Mouse (Mus musculus) C2C12 (cell line): Measurements from ENCODE around the gene Smc6. TPM values are rescaled to one million over a fixed set of nuclear protein-coding genes. Genes with fewer than 3 reads are reported as not detected.

Experiments
- H3K27me3 ChIP-seq: one replicate; pipeline ENCODE4 v1.6.1; 2011; ENCODE audit not compliant: control insufficient read depth, insufficient read depth, insufficient read length
- H3K36me3 ChIP-seq: one replicate; pipeline ENCODE4 v1.6.1; 2011; ENCODE audit not compliant: control insufficient read depth, insufficient read depth
- H3K4me3 ChIP-seq: one replicate; pipeline ENCODE4 v1.5.1; 2011; ENCODE audit warnings: mild to moderate bottlenecking, control low read depth; ENCODE audit not compliant: poor library complexity, insufficient read depth, severe bottlenecking
- H3K79me2 ChIP-seq: one replicate; pipeline ENCODE4 v1.6.1; 2011; ENCODE audit not compliant: control insufficient read depth, insufficient read depth
- H3K79me3 ChIP-seq: one replicate; pipeline ENCODE4 v1.6.1; 2011; ENCODE audit warnings: low read depth, control low read depth
- H3ac ChIP-seq: one replicate; pipeline ENCODE3; 2011; ENCODE audit warnings: low read depth; ENCODE audit not compliant: control insufficient read depth, insufficient read length
- CEBPB ChIP-seq: IDR thresholded peaks from one replicate; pipeline ENCODE4 v1.6.1; 2011; ENCODE audit warnings: low read depth, mild to moderate bottlenecking, control low read depth, moderate library complexity
- CTCF ChIP-seq: IDR thresholded peaks from one replicate; pipeline ENCODE4 v1.5.1; 2011; ENCODE audit not compliant: control insufficient read depth, insufficient read depth, insufficient read length
- FOSL1 ChIP-seq: IDR thresholded peaks from one replicate; pipeline ENCODE4 v1.8.0; 2011; ENCODE audit warnings: mild to moderate bottlenecking, low read length; ENCODE audit not compliant: poor library complexity, insufficient read depth, severe bottlenecking
- MAX ChIP-seq: IDR thresholded peaks from one replicate; pipeline ENCODE4 v1.6.1; 2011; ENCODE audit warnings: mild to moderate bottlenecking, control low read depth
- MYOD1 ChIP-seq: IDR thresholded peaks from one replicate; pipeline ENCODE4 v1.6.1; 2011; ENCODE audit warnings: low read depth; ENCODE audit not compliant: control insufficient read depth, insufficient read length
- MYOG ChIP-seq: IDR thresholded peaks from one replicate; pipeline ENCODE4 v1.6.1; 2011; ENCODE audit not compliant: control insufficient read depth, insufficient read length; ENCODE audit errors: extremely low read depth
- USF1 ChIP-seq: IDR thresholded peaks from one replicate; pipeline ENCODE4 v1.6.1; 2011; ENCODE audit warnings: low read depth, mild to moderate bottlenecking, control low read depth, moderate library complexity
- microRNA-seq: library from miRNA; unstranded; fragments of <30 nt; microRNA quantifications from one replicate; pipeline ENCODE4, GENCODE M21; 2019; ENCODE audit warnings: borderline microRNAs expressed
- polyA plus RNA-seq: library from polyadenylated mRNA; unstranded; fragments of >200 nt; fragmentation: generic; extraction: Trizol; gene quantifications from one replicate; pipeline ENCODE4 v1.2.1, GENCODE M21; 2012; ENCODE audit warnings: missing spikeins

The Smc6 gene
- polyA plus RNA-seq, 1 experiment = 15.2 TPM

DNA sequence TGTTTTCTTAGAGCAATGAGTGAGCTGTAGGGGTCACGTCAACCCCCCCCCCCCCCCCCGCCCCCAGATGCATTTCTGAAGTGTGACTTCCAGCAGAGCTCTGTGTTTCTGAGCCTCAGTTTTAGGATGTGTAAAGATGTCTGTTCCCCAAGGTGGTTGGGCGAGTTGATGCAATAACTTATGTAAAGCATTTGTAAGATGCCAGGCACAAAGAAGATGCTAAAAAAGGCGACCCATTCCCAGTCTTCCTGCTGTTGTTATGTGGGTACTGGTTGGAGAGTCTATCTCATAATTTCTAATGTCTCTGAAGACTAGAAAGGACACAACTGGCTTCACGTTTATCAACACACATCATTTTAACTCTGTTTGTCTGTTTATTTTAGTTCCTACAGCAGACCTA, 84.2 kb downstream of the Smc6 start:
- no peak for TF ChIP-seq CEBPB
- TF ChIP-seq MYOG = no peak
- TF ChIP-seq USF1 = no peak
- TF ChIP-seq MYOD1 = no peak
- no peak for TF ChIP-seq MAX
- TF ChIP-seq CTCF = no peak
- no peak for TF ChIP-seq FOSL1
- Histone ChIP-seq H3K79me2 (no peaks in the 10 kb centered on the region), H3K36me3 (no peaks in the 10 kb centered on the region), H3K79me3 (no peaks in the 10 kb centered on the region), H3K4me3 (no peak overlapping the region), H3ac (no peak overlapping the region), H3K27me3 (no peaks in the 10 kb centered on the region)

DNA sequence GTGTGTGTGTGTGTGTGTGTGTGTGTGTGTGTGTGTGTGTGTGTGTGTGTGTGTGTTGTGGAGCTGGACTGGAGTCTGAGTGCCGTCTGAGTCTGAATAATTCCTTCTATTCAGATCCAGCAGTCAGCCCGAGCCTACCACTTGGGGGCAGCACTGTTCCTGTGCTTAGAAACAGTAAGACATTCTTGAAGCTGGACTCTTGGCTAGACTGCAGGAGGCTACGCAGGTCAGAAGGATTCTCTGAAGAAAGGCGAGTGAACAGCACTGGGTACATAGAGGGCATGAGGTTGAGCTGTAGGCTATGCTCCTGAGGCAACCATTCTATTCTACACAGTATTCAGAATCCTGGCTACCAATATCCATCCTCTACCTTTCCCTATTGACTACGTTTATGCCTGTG, 85.2 kb downstream of the Smc6 start:
- H3K4me3 ChIP-seq = no peak overlapping the region
- H3ac ChIP-seq = no peak overlapping the region
- no peaks in the 10 kb centered on the region for H3K27me3 ChIP-seq
- H3K36me3 ChIP-seq = no peaks in the 10 kb centered on the region
- H3K79me2 ChIP-seq = no peaks in the 10 kb centered on the region
- no peak for TF ChIP-seq MYOG
- peak; percentile 37 for TF ChIP-seq CTCF
- no peaks in the 10 kb centered on the region for H3K79me3 ChIP-seq

DNA sequence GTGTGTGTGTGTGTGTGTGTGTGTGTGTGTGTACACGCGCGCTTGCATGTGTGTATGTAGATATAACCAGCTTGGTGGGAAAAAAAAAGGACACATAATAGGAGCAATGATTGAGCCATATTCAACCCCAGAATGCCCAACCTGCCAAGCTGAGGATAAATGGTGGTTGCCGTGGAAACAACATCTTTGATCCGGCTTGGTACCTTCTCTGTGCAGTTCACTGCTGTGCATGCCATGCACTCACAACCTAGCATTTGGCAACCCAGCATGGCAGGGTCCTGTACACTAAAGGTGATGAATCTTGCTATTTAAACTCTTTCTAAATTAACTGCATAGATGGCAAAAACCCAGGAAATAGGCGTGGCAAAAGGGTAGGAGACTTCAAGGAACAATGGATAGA, 96.7 kb downstream of the Smc6 start:
- H3K4me3 ChIP-seq = no peak overlapping the region
- no peaks in the 10 kb centered on the region for H3K79me3 ChIP-seq
- no peaks in the 10 kb centered on the region for H3K27me3 ChIP-seq
- H3K36me3 ChIP-seq = no peaks in the 10 kb centered on the region
- H3ac ChIP-seq = no peak overlapping the region
- no peaks in the 10 kb centered on the region for H3K79me2 ChIP-seq
- no peak for TF ChIP-seq MAX
- TF ChIP-seq MYOD1 = no peak
- no peak for TF ChIP-seq FOSL1
- TF ChIP-seq CEBPB = no peak
- no peak for TF ChIP-seq CTCF
- TF ChIP-seq USF1 = no peak
- TF ChIP-seq MYOG = no peak

DNA sequence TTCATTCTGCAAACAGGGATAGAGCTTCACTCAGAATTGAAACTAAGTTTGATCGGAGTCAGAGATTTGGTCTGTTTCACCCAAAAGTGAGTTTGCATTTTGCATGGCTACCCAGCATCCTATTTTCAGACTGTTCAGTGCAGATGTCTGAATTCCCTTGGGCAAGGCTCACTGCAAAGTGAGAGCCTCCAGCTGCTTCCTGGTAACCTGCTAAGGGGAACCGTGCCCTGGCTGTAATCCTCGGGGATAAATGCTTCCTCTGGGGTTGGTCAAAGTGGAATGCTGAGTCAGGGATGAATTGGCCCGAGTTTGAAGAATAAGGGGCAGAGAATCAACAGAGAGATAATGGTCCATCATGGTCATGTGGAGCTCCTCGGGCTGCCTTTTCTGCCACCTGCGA, 99.2 kb downstream of the Smc6 start:
- no peaks in the 10 kb centered on the region for H3K27me3 ChIP-seq
- no peaks in the 10 kb centered on the region for H3K79me2 ChIP-seq
- no peak overlapping the region for H3ac ChIP-seq
- no peaks in the 10 kb centered on the region for H3K36me3 ChIP-seq
- no peaks in the 10 kb centered on the region for H3K79me3 ChIP-seq
- H3K4me3 ChIP-seq = no peak overlapping the region
- TF ChIP-seq MAX (no peak), CEBPB (no peak), USF1 (no peak), MYOG (no peak)

DNA sequence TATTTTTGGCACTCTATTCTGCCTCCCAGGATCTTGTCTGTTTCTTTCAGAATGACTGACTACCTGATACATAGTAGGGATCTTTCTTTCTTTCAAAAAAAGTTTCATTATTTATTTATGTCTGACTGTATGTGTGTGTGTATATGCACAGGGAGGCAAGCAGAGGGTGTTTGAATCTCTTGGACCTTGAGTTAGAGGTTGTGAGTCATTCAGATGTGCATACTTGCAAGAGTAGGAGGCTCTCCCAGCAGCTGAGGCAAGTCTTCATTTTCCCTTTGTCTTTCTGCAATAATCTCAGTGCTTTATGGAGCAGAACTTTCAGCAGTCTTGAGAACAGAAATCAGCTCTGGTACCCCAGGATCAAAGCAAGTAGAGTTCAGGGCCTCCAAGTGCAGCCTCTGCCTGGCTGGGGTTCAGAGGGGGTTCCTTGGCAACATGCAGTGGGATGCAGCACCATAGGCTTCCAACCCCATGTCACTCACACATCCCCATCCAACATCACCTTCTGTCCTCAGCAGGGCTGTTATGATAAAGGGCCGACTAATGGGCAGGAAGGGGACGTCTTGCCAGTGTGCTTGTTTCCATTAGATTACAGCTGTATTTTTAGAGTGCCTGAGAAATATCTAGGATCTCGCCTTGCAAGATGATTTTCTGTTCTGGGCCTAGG, 101.5 kb downstream of the Smc6 start:
- H3K4me3 ChIP-seq = no peak overlapping the region
- H3K36me3 ChIP-seq = no peaks in the 10 kb centered on the region
- H3K27me3 ChIP-seq = no peaks in the 10 kb centered on the region
- no peaks in the 10 kb centered on the region for H3K79me3 ChIP-seq
- no peak overlapping the region for H3ac ChIP-seq
- H3K79me2 ChIP-seq = no peaks in the 10 kb centered on the region
- no peak for TF ChIP-seq USF1

Small RNA genes lying within 50 kb of the gene (microRNA-seq; reads per million reads assigned to microRNA genes)
- gene Mir7675 = 0.80 reads per million, percentile 17 among the genes with 10 or more reads in this experiment

Other genes starting within 250 kb of the Smc6 start
- not detected for gene Kcns3, start 114.8 kb upstream of the Smc6 start, polyA plus RNA-seq
- gene Msgn1, start 56.9 kb upstream of the Smc6 start, polyA plus RNA-seq = not detected
- 6.2 TPM for gene Gen1, start 85 bp upstream of the Smc6 start, polyA plus RNA-seq
- not detected for gene Vsnl1, start 170.7 kb downstream of the Smc6 start, polyA plus RNA-seq
- gene Rad51ap2, start 190.2 kb downstream of the Smc6 start, polyA plus RNA-seq = 0.01 TPM